Mouse (Mus musculus): ENCODE results near the gene Lrig2. TPM values are rescaled to one million over a fixed set of nuclear protein-coding genes. Genes with fewer than 3 reads are reported as not detected.

Gene Lrig2
- 21.9 and 24.7 TPM in 2 replicates for polyA plus RNA-seq (2015; fragmentation: Nextera tagmentation; extraction: Ambion mirVana)

DNA sequence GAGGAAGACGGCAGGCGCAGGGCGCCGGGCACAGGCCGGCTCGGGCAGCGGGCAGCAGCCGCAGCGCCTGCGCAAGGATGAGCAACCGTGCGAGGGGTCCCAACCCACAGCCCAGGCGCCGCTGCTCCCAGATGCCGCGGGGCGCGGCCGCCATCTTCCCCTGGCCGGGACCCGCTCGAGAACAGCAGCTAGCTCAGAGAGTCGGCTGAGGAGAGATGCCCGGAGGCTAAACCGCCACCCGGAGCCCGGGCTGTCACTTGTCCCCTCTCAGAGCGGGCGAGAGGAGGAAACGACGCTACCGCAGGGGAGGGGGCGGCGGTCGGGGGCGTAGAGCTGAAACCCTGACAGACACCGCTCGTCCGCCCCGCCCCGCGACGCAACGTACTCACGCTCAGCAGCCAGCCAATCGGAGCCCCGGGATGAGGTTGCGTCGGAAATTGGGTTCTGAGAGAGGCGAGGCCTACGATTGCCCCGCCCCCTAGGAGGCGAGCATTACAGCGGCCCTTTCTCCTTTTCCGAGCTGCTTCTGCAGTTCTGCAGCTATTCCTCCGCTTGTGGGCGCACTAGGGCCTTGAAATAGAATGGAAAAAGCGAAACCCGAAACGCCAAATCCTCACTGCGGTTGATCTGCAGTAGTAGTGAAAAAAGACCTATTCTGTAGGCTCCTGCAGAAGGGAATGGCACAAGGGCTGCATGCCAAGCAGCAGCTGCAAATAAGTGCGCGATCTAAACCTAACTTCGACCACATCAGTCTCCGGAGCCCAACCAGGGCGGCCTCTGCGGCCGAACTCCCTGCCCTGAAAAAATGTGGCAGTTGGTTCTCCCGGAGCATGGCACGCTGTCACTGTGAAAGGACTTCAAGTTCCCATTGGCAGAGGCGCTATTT, at the start of gene Lrig2:
Lrig2 (minus strand) TSS at position 381 of the 886 bp plus-strand sequence.
- H3K9me3 ChIP-seq (ENCODE audit: control insufficient read depth, low read length), result no peaks in the 10 kb centered on the region
- H3K4me2 ChIP-seq (ENCODE audit: low read length), result peak within 1 kb of the TSS; percentile 86
- H3K9ac ChIP-seq (ENCODE audit: low read depth, low read length), result peak within 1 kb of the TSS; percentile 87
- ATAC-seq, result peak; percentile 99
- WGBS, result under 1% methylated on average over 70 of the region's 71 CpGs
- H3K4me1 ChIP-seq (ENCODE audit: control insufficient read depth, insufficient read depth, low read depth, low read length), result peaks cover 15% of the 10 kb centered on the region
- H3K4me3 ChIP-seq (ENCODE audit: low read length), result peak within 1 kb of the TSS; percentile 78
- H3K27me3 ChIP-seq (replicated peaks; ENCODE audit: control insufficient read depth, insufficient read depth, low read length), result no peaks in the 10 kb centered on the region
- peak within 1 kb of the TSS; percentile 95 for H3K27ac ChIP-seq (ENCODE audit: low read depth, low read length)
- no peaks in the 10 kb centered on the region for H3K36me3 ChIP-seq (ENCODE audit: control insufficient read depth, insufficient read depth, low read length)

- Histone ChIP-seq H3K27me3 (replicated peaks; ENCODE audit: control insufficient read depth, insufficient read depth, low read length) (no peaks in the 10 kb centered on the region), H3K36me3 (ENCODE audit: control insufficient read depth, insufficient read depth, low read length) (no peaks in the 10 kb centered on the region), H3K4me1 (ENCODE audit: control insufficient read depth, insufficient read depth, low read depth, low read length) (no peaks in the 10 kb centered on the region), H3K4me3 (ENCODE audit: low read length) (no peak overlapping the region), H3K9me3 (ENCODE audit: control insufficient read depth, low read length) (no peaks in the 10 kb centered on the region), H3K27ac (ENCODE audit: low read depth, low read length) (no peak overlapping the region), H3K4me2 (ENCODE audit: low read length) (no peak overlapping the region), H3K9ac (ENCODE audit: low read depth, low read length) (no peak overlapping the region)
- 90% methylated on average over 1 of the region's 1 CpGs for WGBS
- ATAC-seq, result no peak
Observed at GRCm38 (mm10) chr3:104556624-104557023, 44.9 kb upstream of the Lrig2 start.

- 65% methylated on average over 3 of the region's 3 CpGs for WGBS
- Histone ChIP-seq H3K4me1 (ENCODE audit: control insufficient read depth, insufficient read depth, low read depth, low read length) (no peaks in the 10 kb centered on the region), H3K27me3 (replicated peaks; ENCODE audit: control insufficient read depth, insufficient read depth, low read length) (no peaks in the 10 kb centered on the region), H3K36me3 (ENCODE audit: control insufficient read depth, insufficient read depth, low read length) (no peaks in the 10 kb centered on the region), H3K9me3 (ENCODE audit: control insufficient read depth, low read length) (no peaks in the 10 kb centered on the region), H3K4me3 (ENCODE audit: low read length) (no peak overlapping the region), H3K4me2 (ENCODE audit: low read length) (no peak overlapping the region), H3K9ac (ENCODE audit: low read depth, low read length) (no peak overlapping the region), H3K27ac (ENCODE audit: low read depth, low read length) (no peak overlapping the region)
- no peak for ATAC-seq
Observed at GRCm38 (mm10) chr3:104550594-104550993, 38.9 kb upstream of the Lrig2 start.

GRCm38 (mm10) chr3:104548367-104549087, 36.8 kb upstream of the Lrig2 start:
- no peaks in the 10 kb centered on the region for H3K27me3 ChIP-seq (replicated peaks; ENCODE audit: control insufficient read depth, insufficient read depth, low read length)
- 82% methylated on average over 15 of the region's 15 CpGs for WGBS

DNA sequence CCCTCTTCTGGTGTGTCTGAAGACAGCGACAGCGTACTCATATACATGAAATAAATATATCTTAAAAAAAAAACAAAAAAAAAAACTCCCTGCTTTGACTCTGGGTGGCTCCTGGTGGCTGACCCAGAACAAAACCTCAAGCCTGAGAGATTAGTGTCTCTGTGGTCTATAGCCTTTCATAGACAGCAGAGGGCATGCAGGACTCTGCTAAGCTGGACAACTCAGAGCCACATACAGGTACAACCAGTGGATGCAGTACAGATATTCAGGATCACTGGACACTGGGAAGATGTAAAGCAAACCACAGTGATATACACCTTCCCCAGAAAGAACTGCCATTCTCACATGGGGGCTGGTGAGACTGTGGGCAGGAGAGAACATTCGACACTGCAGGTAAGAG, 32.1 kb upstream of the Lrig2 start:
- peaks cover 11% of the 10 kb centered on the region for H3K4me1 ChIP-seq (ENCODE audit: control insufficient read depth, insufficient read depth, low read depth, low read length)
- H3K4me2 ChIP-seq (ENCODE audit: low read length), result no peak overlapping the region
- no peaks in the 10 kb centered on the region for H3K36me3 ChIP-seq (ENCODE audit: control insufficient read depth, insufficient read depth, low read length)
- H3K9me3 ChIP-seq (ENCODE audit: control insufficient read depth, low read length), result no peaks in the 10 kb centered on the region
- WGBS, result 96% methylated on average over 3 of the region's 3 CpGs
- no peaks in the 10 kb centered on the region for H3K27me3 ChIP-seq (replicated peaks; ENCODE audit: control insufficient read depth, insufficient read depth, low read length)
- H3K9ac ChIP-seq (ENCODE audit: low read depth, low read length), result no peak overlapping the region
- no peak for ATAC-seq
- no peak overlapping the region for H3K4me3 ChIP-seq (ENCODE audit: low read length)
- no peak overlapping the region for H3K27ac ChIP-seq (ENCODE audit: low read depth, low read length)

More at GRCm38 (mm10) chr3:104548367-104549087, 36.8 kb upstream of the Lrig2 start:
- ATAC-seq, result no peak
- Histone ChIP-seq H3K27ac (ENCODE audit: low read depth, low read length) (no peak overlapping the region), H3K9me3 (ENCODE audit: control insufficient read depth, low read length) (no peaks in the 10 kb centered on the region), H3K36me3 (ENCODE audit: control insufficient read depth, insufficient read depth, low read length) (no peaks in the 10 kb centered on the region), H3K9ac (ENCODE audit: low read depth, low read length) (no peak overlapping the region), H3K4me2 (ENCODE audit: low read length) (no peak overlapping the region), H3K4me3 (ENCODE audit: low read length) (no peak overlapping the region), H3K4me1 (ENCODE audit: control insufficient read depth, insufficient read depth, low read depth, low read length) (no peaks in the 10 kb centered on the region)

GRCm38 (mm10) chr3:104542065-104542429, 30.3 kb upstream of the Lrig2 start:
- Histone ChIP-seq H3K9ac (ENCODE audit: low read depth, low read length) (peak overlapping the region; percentile 48), H3K27ac (ENCODE audit: low read depth, low read length) (peak overlapping the region; percentile 51; the same call in 1 of the 2 replicates), H3K27me3 (replicated peaks; ENCODE audit: control insufficient read depth, insufficient read depth, low read length) (no peaks in the 10 kb centered on the region), H3K4me2 (ENCODE audit: low read length) (peak overlapping the region; percentile 61), H3K36me3 (ENCODE audit: control insufficient read depth, insufficient read depth, low read length) (no peaks in the 10 kb centered on the region), H3K4me3 (ENCODE audit: low read length) (no peak overlapping the region), H3K9me3 (ENCODE audit: control insufficient read depth, low read length) (no peaks in the 10 kb centered on the region), H3K4me1 (ENCODE audit: control insufficient read depth, insufficient read depth, low read depth, low read length) (peaks cover 11% of the 10 kb centered on the region)
- peak; percentile 14; the same call in 1 of the 2 replicates for ATAC-seq
- WGBS, result 18% methylated on average over 2 of the region's 2 CpGs

GRCm38 (mm10) chr3:104541139-104542064, 29.7 kb upstream of the Lrig2 start:
- Histone ChIP-seq H3K27me3 (replicated peaks; ENCODE audit: control insufficient read depth, insufficient read depth, low read length) (no peaks in the 10 kb centered on the region), H3K4me1 (ENCODE audit: control insufficient read depth, insufficient read depth, low read depth, low read length) (peaks cover 11% of the 10 kb centered on the region), H3K27ac (ENCODE audit: low read depth, low read length) (peak overlapping the region; percentile 51; the same call in 1 of the 2 replicates), H3K9ac (ENCODE audit: low read depth, low read length) (peak overlapping the region; percentile 48), H3K36me3 (ENCODE audit: control insufficient read depth, insufficient read depth, low read length) (no peaks in the 10 kb centered on the region), H3K4me2 (ENCODE audit: low read length) (peak overlapping the region; percentile 61), H3K4me3 (ENCODE audit: low read length) (peak overlapping the region; percentile 24), H3K9me3 (ENCODE audit: control insufficient read depth, low read length) (no peaks in the 10 kb centered on the region)
- 6% methylated on average over 21 of the region's 21 CpGs for WGBS
- ATAC-seq, result peak; percentile 89

GRCm38 (mm10) chr3:104540480-104541138, 28.9 kb upstream of the Lrig2 start:
- 57% methylated on average over 9 of the region's 9 CpGs for WGBS

More at GRCm38 (mm10) chr3:104540480-104541138, 28.9 kb upstream of the Lrig2 start:
- Histone ChIP-seq H3K9ac (ENCODE audit: low read depth, low read length) (no peak overlapping the region), H3K27ac (ENCODE audit: low read depth, low read length) (no peak overlapping the region), H3K4me3 (ENCODE audit: low read length) (no peak overlapping the region), H3K36me3 (ENCODE audit: control insufficient read depth, insufficient read depth, low read length) (no peaks in the 10 kb centered on the region), H3K9me3 (ENCODE audit: control insufficient read depth, low read length) (no peaks in the 10 kb centered on the region), H3K4me1 (ENCODE audit: control insufficient read depth, insufficient read depth, low read depth, low read length) (peaks cover 11% of the 10 kb centered on the region), H3K4me2 (ENCODE audit: low read length) (no peak overlapping the region), H3K27me3 (replicated peaks; ENCODE audit: control insufficient read depth, insufficient read depth, low read length) (no peaks in the 10 kb centered on the region)
- no peak for ATAC-seq
